Mouse (Mus musculus) CD4-positive, CD25-positive, alpha-beta regulatory T cell, adult 2 months (primary cell): ENCODE measurements at regions not wholly inside any gene's neighbourhood (a gene's known extent, or its start where the extent isn't known, plus 50 kb on each side); places are given as distances from the start of the nearest gene placed in this dataset.
A peak's percentile ranks its signal among the peaks of the same experiment; 100 is the strongest.

ENCODE experiments used
- DNase-seq: peaks from one replicate; pipeline ENCODE4 v3.0.0-alpha.2; 2012; ENCODE audit warnings: low read depth, low spot score

- DNase-seq, result no peak
Measured at GRCm38 (mm10) chr12:10571643-10572377, 181.2 kb downstream of the Rdh14 start.

DNA sequence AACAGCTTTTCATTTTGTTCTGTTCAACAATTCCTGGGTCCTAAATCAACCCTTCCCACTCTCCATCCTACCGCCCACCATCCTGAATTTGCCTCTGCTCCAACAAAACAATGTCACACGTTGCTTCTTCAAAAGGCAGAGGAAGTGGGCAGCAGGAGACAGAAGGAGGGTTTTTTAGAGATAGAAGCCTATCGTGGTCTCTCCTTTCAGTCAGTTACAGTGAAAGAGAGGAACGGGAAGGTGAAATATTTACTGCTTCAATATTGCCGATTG lies 181.7 kb downstream of the Rdh14 start:
- no peak for DNase-seq

DNA sequence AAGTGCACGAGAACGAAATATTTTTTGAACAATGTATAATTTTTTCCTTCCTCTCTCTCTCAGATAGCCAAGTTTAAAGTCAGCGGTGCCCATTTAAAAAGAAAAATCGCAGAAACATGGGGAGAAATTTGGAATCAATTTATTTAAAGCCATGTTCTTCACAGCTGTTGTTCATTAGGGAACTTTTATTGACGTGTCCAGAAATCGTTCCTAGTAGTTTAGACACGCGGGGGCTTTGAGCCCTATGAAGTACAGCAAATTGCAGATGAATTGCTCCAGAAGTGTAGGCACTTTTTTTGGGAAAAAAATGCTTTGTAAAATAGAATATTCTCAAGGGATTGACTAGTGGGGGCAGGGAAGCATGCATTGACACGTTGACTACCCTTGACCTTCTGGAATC lies 182.8 kb downstream of the Rdh14 start:
- DNase-seq, result no peak

- DNase-seq, result no peak
Measured at GRCm38 (mm10) chr12:10582840-10583614, 192.5 kb downstream of the Rdh14 start.

DNA sequence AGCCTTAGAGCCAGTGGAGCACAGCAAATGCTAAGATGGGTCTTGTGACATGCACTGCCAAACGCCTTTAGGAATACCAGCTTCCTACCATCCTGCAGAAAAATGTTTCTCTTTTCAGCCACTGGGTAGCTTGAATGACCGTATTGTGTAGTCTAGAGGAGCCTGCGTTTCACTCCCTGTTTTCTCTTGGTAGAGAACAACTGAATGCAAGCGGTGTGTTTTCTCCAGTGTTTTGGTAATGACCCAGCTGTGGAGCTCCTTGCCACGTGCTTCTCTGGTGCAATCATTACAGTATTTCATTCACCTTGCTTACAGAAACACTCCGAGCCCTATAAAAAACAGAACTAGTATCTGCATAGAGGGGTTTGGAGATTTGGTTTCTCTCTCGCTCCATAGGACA lies 193.5 kb downstream of the Rdh14 start:
- no peak for DNase-seq

DNA sequence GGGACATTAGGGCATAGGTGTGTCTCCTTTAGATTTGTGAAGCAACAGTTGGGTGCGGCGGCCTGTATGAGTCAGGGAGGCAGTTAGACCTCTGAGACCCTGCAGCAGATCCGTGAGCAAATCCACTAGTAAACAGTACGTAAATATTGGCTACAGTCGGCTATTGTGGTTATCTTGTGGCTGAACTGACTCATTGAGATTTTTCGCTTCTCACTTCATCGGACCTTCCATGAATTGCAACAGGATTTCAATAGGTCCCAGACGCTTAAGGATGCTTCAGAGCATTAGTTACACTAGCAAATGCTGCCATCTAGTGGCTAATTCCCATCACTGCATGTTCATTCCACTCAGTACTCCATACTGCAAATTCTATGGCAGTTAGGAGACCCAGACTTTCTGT lies 199.0 kb downstream of the Rdh14 start:
- DNase-seq, result peak; percentile 59

- peak; percentile 16 for DNase-seq
Measured at GRCm38 (mm10) chr12:10597976-10598746, 207.6 kb downstream of the Rdh14 start.

DNA sequence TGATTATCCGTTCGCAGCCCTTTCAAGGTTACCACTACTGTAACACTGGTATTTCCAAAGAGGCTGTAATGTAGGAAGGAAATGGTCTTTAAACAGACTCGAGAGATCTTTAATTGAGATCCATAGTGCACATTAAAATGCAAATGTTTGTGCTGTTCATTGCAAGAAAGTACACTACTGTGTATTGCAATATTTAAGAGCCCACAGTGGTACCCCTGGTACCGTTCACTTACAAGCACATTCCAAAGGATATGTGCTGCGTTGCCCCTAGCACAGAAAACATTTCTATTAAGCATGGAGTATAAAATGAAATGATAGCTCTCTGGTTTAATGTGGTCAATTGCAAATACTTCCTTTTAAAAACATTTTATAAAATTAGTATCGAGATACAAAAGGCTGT lies 209.5 kb downstream of the Rdh14 start:
- DNase-seq, result no peak

DNA sequence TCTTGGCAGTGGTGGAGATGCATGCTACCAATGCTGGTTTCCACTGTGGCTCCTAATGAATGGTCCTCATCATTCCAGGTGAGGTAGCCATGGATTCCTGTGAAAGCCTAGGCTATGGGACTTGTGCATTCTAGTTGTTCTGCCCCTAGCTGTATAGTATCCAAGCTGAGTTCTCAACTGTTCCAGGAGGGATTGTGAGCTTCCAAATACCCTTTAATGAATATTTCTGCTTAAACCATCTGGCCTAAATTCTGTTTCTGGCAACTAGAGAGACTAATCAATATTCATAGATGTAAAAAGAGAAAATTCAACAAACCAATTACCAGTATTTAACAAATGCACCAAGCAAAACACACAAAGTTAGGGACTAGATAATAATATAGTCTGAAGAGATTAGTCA lies 227.7 kb downstream of the Rdh14 start:
- no peak for DNase-seq

- DNase-seq, result no peak
Measured at GRCm38 (mm10) chr12:10620541-10620940, 230.0 kb downstream of the Rdh14 start.

DNA sequence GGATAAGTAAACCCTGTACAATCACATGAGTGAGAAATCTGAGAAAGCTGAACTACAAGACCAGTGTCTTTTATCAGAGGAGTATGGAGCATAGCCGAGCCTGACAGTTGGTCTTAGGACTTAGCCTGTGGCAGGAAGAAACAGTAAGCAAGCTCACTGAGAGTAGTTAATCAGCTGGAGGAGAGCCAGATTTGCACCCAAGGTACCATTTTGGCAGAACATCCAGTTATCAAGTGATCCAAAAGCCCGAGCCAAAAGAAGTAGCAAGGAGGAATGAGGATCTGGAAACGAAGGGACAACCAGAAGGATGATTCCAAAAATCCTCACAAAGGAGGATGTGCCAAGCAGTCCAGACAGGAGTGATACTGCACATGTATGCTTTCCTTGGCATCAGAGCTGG lies 248.0 kb downstream of the Rdh14 start:
- DNase-seq, result no peak

- no peak for DNase-seq
Measured at GRCm38 (mm10) chr12:10654466-10655184, 264.1 kb downstream of the Rdh14 start.

DNA sequence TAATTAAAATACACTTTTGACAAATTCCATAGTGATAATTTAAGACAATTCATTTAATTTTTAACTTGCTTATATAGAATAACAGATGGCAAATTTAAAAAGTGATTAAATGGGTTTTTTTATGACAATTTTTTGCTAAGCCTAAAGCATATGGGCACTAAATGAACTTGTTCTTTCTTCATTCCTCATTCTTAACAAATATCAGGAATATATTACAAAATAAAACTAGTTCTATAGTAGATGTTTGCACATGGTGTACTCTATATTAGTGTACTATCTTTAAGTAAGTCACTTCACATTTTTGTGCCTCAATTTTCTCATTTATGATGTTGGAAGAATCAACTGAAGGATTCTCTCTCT lies 264.6 kb downstream of the Rdh14 start:
- no peak for DNase-seq

DNA sequence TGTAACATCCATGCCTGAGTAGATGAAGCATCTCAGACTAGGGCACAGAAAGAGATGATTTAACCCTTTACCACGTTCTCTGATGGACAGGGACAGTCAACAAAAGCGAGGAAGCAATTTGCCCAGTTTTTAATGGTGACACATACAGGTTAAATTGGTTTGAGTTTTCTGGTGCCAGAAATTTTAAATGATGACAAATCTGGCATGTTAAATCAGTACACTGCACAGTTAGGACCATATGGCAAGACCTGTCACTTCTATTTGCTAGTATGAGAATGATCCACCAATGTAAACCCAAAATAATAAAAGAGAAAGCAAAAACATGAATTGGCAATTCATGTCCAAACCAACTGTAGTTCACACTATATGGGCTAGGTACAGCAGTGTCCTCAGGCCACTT lies 268.3 kb downstream of the Rdh14 start:
- no peak for DNase-seq

GRCm38 (mm10) chr12:10686747-10687146 lies 296.2 kb downstream of the Rdh14 start:
- DNase-seq, result no peak
